Mouse (Mus musculus): ENCODE results near the gene Zdhhc8. TPM values are rescaled to one million over a fixed set of nuclear protein-coding genes. Genes with fewer than 3 reads are reported as not detected.

Gene Zdhhc8
- polyA plus RNA-seq, 1 experiment = 11.7 TPM

GRCm38 (mm10) chr16:18250231-18250630 lies 15.3 kb upstream of the Zdhhc8 start:
- H3K4me1 ChIP-seq (ENCODE audit: control insufficient read depth, insufficient read depth, low read length) = peaks cover 5% of the 10 kb centered on the region
- no peak overlapping the region for H3K27ac ChIP-seq (ENCODE audit: control insufficient read depth, insufficient read depth, low read depth, low read length, poor library complexity)
- WGBS = 60% methylated on average over 4 of the region's 4 CpGs
- TF ChIP-seq CTCF (IDR thresholded peaks at IDR 0.05; ENCODE audit: control insufficient read depth, insufficient read depth, low read length) (no peak), POLR2A (IDR thresholded peaks at IDR 0.05; ENCODE audit: borderline replicate concordance, control insufficient read depth, low read depth, low read length) (no peak)
- H3K4me3 ChIP-seq (replicated peaks; ENCODE audit: control insufficient read depth, low read depth, low read length) = no peak overlapping the region

- H3K4me1 ChIP-seq (ENCODE audit: control insufficient read depth, insufficient read depth, low read length) = peaks cover 5% of the 10 kb centered on the region
- WGBS = 2% methylated on average over 27 of the region's 27 CpGs
- peak overlapping the region; percentile 100 for H3K4me3 ChIP-seq (replicated peaks; ENCODE audit: control insufficient read depth, low read depth, low read length)
- TF ChIP-seq CTCF (IDR thresholded peaks at IDR 0.05; ENCODE audit: control insufficient read depth, insufficient read depth, low read length) (no peak), POLR2A (IDR thresholded peaks at IDR 0.05; ENCODE audit: borderline replicate concordance, control insufficient read depth, low read depth, low read length) (peak; percentile 55; the same call in 1 of the 2 replicates)
- H3K27ac ChIP-seq (ENCODE audit: control insufficient read depth, insufficient read depth, low read depth, low read length, poor library complexity) = peak overlapping the region; percentile 84
Observed at GRCm38 (mm10) chr16:18249364-18249967, 14.5 kb upstream of the Zdhhc8 start.

GRCm38 (mm10) chr16:18248433-18249363 lies 13.8 kb upstream of the Zdhhc8 start, which contains the start of the genes Trmt2a and Ranbp1:
Trmt2a (plus strand) TSS chr16:18248679.
Ranbp1 (minus strand) TSS chr16:18248732.
- under 1% methylated on average over 102 of the region's 102 CpGs for WGBS
- Histone ChIP-seq H3K27ac (ENCODE audit: control insufficient read depth, insufficient read depth, low read depth, low read length, poor library complexity) (peak within 1 kb of the TSS; percentile 84), H3K4me1 (ENCODE audit: control insufficient read depth, insufficient read depth, low read length) (peaks cover 5% of the 10 kb centered on the region), H3K4me3 (replicated peaks; ENCODE audit: control insufficient read depth, low read depth, low read length) (peak within 1 kb of the TSS; percentile 100)
- TF ChIP-seq CTCF (IDR thresholded peaks at IDR 0.05; ENCODE audit: control insufficient read depth, insufficient read depth, low read length) = no peak
- TF ChIP-seq POLR2A (IDR thresholded peaks at IDR 0.05; ENCODE audit: borderline replicate concordance, control insufficient read depth, low read depth, low read length) = peak; percentile 94; the same call in 1 of the 2 replicates

- peak overlapping the region; percentile 100 for H3K4me3 ChIP-seq (replicated peaks; ENCODE audit: control insufficient read depth, low read depth, low read length)
- H3K4me1 ChIP-seq (ENCODE audit: control insufficient read depth, insufficient read depth, low read length) = peaks cover 5% of the 10 kb centered on the region
- peak overlapping the region; percentile 84 for H3K27ac ChIP-seq (ENCODE audit: control insufficient read depth, insufficient read depth, low read depth, low read length, poor library complexity)
- under 1% methylated on average over 33 of the region's 33 CpGs for WGBS
- no peak for TF ChIP-seq CTCF (IDR thresholded peaks at IDR 0.05; ENCODE audit: control insufficient read depth, insufficient read depth, low read length)
- no peak for TF ChIP-seq POLR2A (IDR thresholded peaks at IDR 0.05; ENCODE audit: borderline replicate concordance, control insufficient read depth, low read depth, low read length)
Observed at GRCm38 (mm10) chr16:18247521-18248399, 12.8 kb upstream of the Zdhhc8 start.

GRCm38 (mm10) chr16:18241581-18241980 lies 6.6 kb upstream of the Zdhhc8 start:
- WGBS = 93% methylated on average over 10 of the region's 10 CpGs
- TF ChIP-seq POLR2A (IDR thresholded peaks at IDR 0.05; ENCODE audit: borderline replicate concordance, control insufficient read depth, low read depth, low read length) (no peak), CTCF (IDR thresholded peaks at IDR 0.05; ENCODE audit: control insufficient read depth, insufficient read depth, low read length) (no peak)
- Histone ChIP-seq H3K27ac (ENCODE audit: control insufficient read depth, insufficient read depth, low read depth, low read length, poor library complexity) (no peak overlapping the region), H3K4me3 (replicated peaks; ENCODE audit: control insufficient read depth, low read depth, low read length) (no peak overlapping the region), H3K4me1 (ENCODE audit: control insufficient read depth, insufficient read depth, low read length) (no peaks in the 10 kb centered on the region)

GRCm38 (mm10) chr16:18236676-18237501 lies 2.0 kb upstream of the Zdhhc8 start:
- WGBS = 73% methylated on average over 7 of the region's 7 CpGs
- Histone ChIP-seq H3K4me1 (ENCODE audit: control insufficient read depth, insufficient read depth, low read length) (no peaks in the 10 kb centered on the region; the same call in 1 of the 2 replicates), H3K4me3 (replicated peaks; ENCODE audit: control insufficient read depth, low read depth, low read length) (no peak overlapping the region), H3K27ac (ENCODE audit: control insufficient read depth, insufficient read depth, low read depth, low read length, poor library complexity) (no peak overlapping the region)
- no peak for TF ChIP-seq POLR2A (IDR thresholded peaks at IDR 0.05; ENCODE audit: borderline replicate concordance, control insufficient read depth, low read depth, low read length)
- no peak for TF ChIP-seq CTCF (IDR thresholded peaks at IDR 0.05; ENCODE audit: control insufficient read depth, insufficient read depth, low read length)
